Mouse (Mus musculus) heart, postnatal 10 days (tissue): ENCODE data around the gene Slc40a1. TPM values are rescaled to one million over a fixed set of nuclear protein-coding genes. Genes with fewer than 3 reads are reported as not detected.

Experiments
- DNase-seq, 2 experiments: peaks; one replicate each; pipeline ENCODE4 v3.0.0; 2021
- intact Hi-C: fragments of 180-260 bp; cut with DNase I; formaldehyde crosslinking; loops from one replicate; pipeline ENCODE4 v1.15.1; 2025
- total RNA-seq, 2 experiments: library from RNA; stranded (reverse); gene quantifications; 2 replicates each; pipeline ENCODE4 v1.2.3; 2021

Gene Slc40a1
- total RNA-seq, 2 experiments from 2014 or later, result 15.2 to 19.4 TPM

DNA sequence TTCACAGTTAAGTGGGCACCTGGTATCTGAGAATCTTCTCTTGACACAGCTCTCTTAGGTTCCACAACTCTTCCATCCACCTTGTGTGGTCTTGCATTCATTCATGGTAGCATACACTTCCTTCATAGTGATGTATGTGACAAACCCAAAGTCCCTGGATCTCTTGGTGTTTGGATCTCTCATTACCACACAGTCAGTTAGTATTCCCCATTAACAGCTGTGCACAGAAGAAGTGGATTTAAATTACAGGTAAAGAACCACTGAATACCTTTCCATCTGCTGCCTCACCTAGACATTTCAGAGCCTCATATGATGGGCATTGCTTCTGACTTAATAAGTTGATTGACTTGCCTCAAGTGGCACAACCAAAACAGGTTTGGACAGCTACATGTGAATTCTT lies 36.1 kb downstream of the Slc40a1 start, which contains the start of gene Gm5269:
Gm5269 (minus strand) TSS at position 101 of the 400 bp plus-strand sequence.
- no peak for DNase-seq
- intact Hi-C loops, result no loop called here

DNA sequence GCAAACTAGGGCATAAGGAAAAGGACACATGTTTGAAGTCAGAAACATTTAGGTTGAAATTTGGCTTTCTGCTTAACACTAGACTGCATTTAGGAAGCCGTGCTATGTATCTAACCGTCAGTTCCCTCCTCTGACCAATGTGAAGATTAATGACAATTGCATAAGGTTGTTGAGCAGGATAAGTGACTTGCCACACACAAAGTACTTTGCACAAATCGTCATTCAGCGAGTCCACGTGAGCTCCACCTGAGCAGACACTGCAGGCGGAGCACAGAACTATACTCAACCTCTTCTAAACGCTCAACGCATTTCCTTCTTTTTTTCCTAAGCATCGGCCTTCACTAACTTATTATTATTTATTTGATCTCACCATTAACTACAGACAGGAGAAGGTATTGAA lies 39.5 kb downstream of the Slc40a1 start:
- DNase-seq, result no peak
- intact Hi-C loops, result no loop called here

DNA sequence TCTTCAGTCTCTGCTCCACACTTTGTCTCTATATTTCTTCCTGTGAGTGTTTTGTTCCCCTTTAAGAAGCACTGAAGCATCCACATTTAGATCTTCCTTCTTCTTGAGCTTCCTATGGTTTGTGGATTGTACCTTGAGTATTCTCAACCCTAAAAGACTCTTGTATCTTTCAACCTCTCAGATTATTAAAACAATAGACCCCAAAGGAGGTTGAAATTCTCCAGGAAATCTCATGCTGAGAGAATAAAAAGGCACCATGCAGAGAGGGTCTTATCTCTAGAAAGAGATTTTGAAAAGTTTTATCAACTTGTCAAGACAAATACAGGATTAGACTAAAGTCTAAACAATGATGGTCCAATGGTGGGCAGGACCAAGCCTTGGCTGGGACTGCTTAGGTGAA lies 42.9 kb downstream of the Slc40a1 start:
- no peak for DNase-seq
- intact Hi-C loops, result no loop called here

DNA sequence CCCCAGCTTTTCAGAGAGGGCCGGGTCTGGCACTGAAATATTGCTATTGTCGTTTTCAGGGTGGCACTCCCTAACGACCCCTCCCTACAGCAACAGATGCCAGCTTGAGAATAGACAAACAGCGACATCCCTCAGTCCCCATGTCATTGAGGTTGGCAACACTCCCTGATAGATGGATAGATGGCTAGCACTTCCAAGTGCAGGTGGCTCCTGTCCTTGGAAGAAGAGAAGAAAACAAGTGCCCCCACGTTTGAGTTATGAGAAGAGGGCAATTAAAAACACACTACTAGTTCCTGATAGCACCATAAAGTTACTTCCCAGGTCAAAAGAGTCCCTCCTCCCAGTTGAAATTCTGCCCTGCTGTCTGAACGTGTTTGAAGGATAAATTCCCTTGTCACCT lies 44.2 kb downstream of the Slc40a1 start:
- no peak for DNase-seq
- intact Hi-C loops, result no loop called here

DNA sequence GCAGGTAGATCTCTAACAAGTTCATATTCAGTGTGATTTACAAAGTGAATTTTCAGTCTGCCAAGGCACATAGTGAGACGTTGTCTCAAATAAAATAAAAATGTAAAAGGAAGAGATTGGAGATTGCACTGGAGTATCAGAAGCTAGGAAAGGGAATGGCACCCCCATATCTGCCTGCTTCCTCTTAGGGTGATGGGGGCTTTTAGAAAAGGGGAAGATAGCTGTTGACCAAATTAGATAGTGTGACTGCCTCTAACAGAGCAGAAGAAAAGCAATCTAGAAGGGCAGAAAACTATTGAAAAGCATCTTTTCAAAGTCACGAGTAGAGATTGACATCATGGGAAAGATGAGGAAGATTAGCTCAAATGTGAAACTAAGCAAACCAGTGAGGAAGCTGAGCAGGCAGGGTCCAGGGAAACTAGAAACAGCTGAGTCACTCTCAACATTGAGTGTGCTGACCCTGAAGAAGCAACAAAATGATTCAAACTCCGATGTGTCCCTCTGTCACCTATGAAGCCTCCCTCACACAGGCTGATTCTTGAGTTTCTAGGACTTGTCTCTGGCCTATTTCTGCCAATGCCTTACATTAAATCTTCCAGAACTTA lies 45.0 kb downstream of the Slc40a1 start:
- intact Hi-C loops, result no loop called here
- DNase-seq, result no peak

DNA sequence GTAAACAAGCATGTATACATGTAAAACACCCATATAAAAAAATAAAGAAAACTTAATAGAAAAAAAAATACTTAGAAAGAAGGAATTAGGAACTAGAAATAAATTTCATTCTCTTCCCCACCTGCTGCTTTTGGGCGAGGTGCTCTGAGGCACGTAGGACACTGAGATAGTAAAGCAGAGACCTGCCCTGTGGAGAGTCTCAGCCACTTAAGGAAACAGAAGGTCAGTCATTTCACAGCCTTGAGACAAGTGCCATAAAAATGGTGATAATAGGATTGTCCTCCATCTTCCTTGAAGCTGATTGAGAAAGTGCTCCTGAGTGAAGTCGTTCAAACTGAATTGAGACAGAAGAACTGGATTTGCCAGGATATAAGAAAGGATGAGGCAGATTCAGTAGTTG lies 48.9 kb downstream of the Slc40a1 start:
- intact Hi-C loops, result no loop called here

DNA sequence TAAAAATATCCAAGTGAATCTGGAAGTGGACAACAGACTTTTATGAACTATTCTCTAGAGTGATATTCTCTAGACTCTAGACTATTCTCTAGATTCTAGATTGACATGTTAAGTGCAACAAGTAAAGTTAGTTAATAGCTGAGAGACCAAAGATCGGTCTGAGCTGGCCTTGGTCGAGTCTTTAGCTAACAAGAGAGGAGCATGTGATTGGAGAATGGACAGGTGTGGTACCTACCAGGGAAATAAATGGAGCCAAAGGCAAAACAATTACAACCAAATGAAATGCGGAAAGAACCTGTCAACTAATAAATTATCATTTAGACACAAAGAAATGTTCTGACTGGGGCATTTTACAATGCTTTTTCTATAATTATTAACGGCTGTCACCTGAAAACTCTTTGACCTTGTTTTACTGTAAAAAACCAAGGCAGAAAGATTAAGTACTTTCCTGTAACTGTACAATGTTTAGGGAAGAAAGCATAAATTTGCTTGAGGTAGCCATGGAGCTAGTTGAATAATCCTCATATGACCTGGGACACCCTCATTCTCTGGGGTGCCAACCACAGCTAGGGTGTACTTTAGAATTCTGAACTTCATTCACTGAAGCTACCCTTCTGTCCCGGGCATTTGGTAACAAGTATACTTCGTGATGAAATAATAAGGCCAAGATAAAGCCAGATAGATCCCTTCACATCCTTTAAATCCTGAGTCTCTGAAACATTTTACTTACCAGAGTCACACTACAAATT lies 49.7 kb downstream of the Slc40a1 start:
- no peak for DNase-seq

More for the DNA sequence above, 48.9 kb downstream of the Slc40a1 start:
- no peak for DNase-seq

DNA sequence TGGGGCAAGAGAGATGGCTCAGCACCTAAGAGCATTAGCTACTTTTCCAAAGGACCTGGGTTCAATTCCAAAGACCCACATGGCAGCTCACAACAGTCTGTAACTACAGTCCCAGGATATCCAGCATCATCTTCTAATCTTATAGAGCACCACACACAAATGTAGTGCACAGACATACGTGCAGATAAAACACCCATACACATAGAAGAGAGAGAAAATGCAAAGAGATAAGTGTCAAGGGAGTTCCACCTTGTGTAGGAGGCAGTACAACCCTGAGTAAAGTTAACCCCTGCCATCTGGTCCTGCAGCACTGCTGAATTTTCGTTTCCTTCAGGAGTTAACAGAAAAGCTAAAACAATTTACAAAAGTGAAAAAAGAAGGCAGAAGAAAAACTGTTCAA lies 50.7 kb downstream of the Slc40a1 start:
- intact Hi-C loops, result no loop called here
- DNase-seq, result no peak

More for the DNA sequence above, 49.7 kb downstream of the Slc40a1 start:
- intact Hi-C loops, result no loop called here

DNA sequence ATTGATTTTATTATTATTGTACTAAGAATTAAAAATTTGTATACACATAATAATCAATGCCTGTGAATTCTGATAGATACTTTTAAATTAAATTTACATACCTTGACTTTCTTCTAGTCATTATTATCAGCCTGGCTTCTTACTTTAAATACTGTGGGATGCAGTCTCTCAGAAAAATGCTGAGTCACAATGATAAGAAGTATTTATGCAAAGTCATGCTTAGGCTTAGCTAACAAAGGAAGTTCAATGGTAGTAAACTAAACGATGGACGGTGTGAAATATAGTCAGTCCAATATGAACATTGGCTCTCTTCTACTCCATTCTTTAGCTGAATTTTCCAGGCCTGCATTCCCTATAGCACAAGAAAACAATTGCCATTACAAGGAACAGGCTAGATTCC lies 53.1 kb downstream of the Slc40a1 start:
- DNase-seq, result no peak
- intact Hi-C loops, result no loop called here

DNA sequence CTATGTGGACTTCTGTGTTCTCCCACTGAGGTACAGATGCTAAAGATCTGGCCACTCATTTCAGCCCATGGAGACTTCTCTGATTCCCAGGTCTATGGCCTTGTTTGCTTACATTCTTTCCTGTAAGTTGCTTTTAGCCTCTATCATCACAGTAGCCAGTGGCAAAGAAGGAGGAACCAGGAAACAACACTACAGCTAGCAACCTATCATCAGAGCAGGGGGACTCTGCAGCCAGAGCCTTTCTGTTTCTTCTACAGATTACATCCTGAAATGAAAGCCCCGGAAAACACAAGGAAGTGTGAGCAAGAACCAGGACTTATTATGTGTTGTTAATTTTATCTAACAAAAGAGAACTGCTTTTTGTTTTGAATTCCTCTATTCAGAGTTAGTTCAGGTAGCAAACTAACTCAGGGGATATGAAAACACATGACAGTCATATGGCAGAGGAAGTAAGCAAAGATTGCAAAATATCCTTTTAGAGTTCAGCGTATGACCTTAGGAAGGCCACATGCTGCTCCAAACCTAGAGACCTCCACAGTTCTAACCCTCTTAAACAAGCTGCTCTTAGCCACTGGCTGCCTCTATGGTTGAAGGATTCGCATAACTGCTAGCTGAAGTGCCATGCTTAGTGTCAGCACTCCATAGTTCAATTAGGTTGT lies 57.7 kb downstream of the Slc40a1 start:
- no peak for DNase-seq
- intact Hi-C loops, result no loop called here

DNA sequence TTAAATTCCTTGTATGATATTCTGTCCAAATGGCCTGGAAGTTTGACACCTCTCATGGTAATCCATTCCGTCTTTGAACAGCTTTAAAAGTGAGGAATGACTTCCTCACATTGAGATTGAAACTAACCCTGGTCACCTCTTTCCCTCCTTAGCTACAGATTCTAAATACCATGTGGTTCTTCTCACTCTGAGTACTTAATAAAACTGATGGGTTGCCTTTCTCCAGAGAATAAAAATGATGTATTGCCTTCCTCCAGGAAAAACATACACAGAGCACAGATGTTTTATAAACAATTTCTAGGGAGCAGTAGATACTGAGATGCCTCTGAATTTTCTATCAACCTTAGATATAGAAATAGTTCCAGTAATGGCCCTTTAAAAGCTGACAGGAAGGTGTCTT lies 58.3 kb downstream of the Slc40a1 start:
- no peak for DNase-seq
- intact Hi-C loops, result no loop called here

DNA sequence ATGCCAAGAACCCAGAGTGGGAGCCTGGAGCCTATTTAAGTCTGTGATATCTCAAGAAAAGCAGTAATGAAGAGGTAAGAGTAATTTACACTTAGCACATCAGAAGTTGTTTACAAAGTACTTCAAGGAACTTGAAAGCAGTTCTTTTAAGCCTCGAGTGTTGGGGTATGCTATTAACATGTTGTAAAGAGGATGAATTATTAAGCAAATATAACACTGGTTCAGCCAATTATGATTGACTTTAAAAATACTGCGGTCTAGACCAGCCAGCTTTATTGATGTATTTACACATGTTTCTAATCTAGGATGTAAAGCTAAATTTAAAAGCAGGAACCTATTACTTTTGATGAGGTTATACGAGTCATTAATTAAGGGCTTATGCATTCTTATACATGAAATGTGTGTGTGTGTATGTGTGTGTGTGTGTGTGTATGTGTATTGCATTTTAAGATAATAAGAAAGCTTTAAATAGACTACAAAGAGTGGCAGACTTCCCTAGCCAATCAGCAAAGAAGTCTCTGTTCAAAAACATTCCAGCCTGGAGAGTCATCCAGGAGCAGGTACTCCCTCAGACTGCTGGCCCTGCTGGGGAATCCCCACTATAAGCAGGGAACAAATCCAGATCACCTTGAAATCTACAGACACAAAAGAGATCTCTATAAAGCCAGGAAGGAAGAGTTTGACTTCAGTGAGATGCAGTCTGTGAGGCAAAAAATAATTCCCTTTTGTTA lies 59.9 kb downstream of the Slc40a1 start:
- intact Hi-C loops, result loop anchor here (2.0 kb wide), 1 partner anchor 60 kb away; the partner anchor contains the start of gene Slc40a1
- no peak for DNase-seq

DNA sequence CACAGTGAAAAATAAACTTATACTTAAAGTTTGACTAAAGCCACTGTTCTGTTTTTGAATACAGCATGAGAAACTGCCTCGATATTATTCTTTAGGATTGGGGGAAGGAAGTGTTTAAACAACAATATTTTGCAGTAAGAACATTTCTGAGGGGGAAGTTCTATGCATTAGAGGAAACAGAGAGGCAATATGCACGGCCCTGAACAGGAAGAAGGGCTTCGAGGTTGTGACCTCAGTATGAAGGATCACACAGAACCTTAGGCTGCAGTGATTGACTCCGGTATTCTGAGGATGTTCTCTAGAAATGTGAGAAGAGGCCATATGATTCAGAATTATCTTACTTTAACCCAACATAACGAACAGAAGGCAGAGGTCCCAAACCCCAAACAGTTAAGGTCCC lies 60.6 kb downstream of the Slc40a1 start:
- intact Hi-C loops, result loop anchor here (2.0 kb wide), 1 partner anchor 61 kb away; the partner anchor contains the start of gene Slc40a1
- DNase-seq, result no peak

DNA sequence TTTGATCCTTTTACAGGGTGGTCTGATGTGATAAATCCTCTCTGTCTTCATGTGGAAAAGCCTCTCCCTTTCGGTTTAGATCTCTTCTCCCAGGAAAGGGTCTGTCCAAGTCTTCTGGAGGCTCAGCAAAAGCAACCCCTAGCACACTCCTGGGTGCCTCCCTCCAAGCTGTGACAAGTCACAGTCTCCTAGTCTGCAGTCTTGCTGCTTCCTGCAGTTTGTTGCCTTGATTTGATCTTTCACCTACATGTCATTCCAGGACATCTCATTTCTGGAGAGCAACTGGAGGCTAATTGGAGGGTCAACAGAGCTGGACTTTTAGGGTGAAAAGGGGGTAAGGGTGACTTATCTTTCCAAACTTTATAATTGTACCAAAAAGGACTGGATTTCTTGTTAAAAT lies 61.0 kb downstream of the Slc40a1 start:
- intact Hi-C loops, result no loop called here
- peak; percentile 26 to 44 for DNase-seq

DNA sequence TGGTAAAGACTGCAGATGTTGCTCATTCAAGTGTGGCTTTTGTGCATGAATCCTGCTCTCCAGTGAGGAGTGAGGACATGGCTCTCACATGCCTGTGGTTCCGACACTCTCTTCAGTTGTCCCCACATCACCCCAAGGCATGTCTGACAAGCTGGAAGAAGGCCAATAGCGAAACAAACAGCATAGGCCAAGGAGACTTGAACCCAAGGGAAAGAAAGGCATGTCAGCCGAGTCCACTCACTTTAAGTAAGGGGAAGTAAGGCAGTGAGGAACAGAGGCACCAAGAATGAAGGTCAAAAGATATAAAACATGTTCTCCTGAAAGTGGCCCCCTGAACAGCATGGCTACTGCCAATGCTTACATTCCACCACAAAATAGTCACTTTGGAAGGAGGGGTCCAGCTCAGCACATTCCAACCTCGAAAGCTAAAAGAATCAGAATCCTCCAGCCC lies 61.7 kb downstream of the Slc40a1 start:
- peak; percentile 74 for DNase-seq
- intact Hi-C loops, result no loop called here

DNA sequence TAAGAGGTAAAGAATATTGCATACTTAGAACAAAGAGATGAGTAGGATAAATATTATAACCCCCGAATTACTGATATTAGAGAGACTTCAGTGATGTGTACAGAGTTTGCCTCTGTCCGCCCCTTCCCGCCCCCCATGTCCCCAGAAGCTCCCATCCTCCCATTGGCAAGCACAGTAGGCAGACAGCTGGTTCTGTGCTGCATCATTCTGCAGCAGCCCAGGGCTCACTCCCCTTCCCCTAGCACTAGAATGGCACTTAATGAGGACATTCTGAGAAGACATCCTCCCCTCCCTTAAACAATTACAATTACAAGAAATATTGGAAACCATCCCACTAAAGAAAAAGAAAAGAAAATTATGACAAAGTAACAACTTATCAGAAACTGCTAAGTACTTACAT lies 62.7 kb downstream of the Slc40a1 start:
- intact Hi-C loops, result no loop called here
- peak in 1 of 2 experiments; percentile 45 for DNase-seq

DNA sequence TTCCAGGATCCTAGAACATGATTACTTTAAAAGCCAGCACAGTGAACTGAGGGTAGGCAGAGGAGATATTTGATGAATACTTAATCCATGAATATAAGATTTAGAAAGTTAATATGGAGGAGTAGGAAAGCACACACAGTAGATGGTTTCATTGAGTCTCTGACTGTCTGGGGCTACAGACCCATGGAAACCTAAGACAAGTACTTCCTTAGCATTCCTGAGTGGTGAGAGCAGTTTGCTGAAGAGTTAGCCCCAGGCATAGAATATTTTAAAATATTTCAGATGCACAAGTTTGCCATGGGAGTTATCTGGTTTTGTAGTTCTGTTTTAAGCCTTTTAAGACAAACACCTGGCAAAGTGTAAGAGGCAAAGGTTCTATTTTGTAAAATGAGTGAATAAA lies 65.2 kb downstream of the Slc40a1 start:
- DNase-seq, result no peak
- intact Hi-C loops, result no loop called here

DNA sequence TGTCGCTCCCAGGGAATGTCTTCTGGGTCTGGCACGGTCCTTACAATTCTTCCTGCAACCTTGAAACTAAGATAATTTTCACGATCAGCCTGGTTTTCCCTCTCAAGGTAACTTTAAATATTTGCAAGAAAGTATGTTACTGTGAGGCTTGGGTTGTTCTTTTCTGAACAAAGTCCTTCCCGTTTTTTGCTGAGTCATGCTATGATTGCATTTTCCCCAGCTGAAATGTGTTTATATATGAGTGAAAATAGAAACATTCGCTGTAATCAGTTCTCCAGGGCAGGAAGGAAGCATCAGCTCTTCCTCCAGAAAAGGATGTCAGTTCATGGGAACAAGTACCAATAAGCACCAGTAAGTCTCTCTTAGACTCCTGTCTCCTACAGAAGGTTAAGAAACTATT lies 66.0 kb downstream of the Slc40a1 start:
- intact Hi-C loops, result no loop called here
- DNase-seq, result peak in 1 of 2 experiments; percentile 25
